Mouse (Mus musculus) neutrophil, adult 83 days (primary cell): ENCODE results near the gene Rpain. TPM values are rescaled to one million over a fixed set of nuclear protein-coding genes. Genes with fewer than 3 reads are reported as not detected.

Experiments used
- total RNA-seq, 2 experiments: library from RNA; stranded (reverse); gene quantifications; one replicate each; pipeline ENCODE4 v1.2.4; 2023

The Rpain gene
- total RNA-seq = 10 to 100 TPM; 31.0 to 31.1 TPM

DNA sequence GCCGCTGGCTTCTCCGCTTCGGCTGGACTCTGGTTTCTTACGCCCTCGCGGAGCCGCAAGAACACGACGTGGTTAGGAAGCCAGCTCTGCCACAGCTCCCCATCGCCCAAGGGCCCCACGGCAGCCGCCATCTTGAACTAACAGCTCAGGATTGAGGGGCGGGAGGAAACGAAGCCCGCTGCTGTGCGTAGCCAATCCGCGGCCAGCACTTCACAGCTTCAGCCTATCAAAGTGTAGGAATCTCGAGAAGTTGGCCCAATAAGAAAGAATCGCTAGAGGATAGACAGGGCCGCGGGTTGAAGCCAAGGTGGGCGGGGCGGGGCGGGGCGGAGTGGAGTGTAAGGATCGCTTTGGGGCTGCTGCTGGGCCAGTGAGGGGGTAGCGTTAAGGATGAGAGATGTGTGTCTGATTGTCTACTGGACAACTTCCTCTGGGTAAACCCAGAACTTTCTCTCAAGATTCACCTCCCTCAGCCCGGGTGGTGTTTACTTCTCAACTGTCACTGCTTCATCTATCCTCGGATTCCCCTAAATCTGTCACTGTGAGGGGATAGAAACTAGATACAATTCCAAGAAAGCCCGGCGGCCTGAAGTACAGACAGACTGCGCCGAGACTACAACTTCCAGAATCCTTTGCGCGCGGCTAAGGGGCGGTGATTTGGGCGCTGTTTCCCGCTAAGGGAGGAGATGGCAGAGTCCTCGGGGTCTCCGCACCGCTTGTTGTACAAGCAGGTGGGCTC, at the start of gene Rpain, which contains the start of gene Nup88:
Rpain (plus strand) TSS at position 393 of the 739 bp plus-strand sequence.
Nup88 (minus strand) TSS at position 153 of the 739 bp plus-strand sequence.

DNA sequence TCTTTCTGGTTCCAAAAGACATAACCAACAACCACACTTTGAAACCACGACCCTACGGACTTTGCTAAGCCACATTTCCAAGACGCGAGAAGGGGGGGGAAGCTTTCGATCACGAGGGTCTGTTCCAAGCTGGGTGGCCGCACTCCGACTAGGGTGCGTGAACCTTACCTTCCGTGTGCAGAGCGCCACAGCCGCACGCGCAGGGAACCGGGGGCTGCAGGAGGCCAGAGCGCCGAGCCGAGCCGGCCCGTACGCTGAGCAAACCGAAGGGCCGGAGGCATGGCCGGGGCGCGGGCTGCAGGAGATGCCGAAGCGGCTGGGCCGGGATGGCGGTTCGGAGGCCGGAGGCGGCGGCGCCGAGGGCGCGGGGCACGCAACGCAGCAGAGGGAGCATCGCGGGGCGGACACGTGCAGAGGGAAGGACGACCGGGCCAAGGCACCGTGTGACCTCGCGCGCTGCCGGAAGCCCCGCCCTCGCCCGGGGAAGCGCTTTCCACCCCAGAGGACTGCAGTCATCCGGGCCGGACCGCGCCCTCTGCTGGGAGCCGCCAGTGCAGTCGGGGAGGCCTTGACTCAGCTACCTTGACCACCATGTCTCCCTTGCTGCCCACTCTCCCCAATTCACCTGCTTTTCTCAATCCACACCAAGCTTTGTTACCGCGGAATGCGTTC, 12.7 kb downstream of the Rpain start, which contains the start of gene C1qbp:
C1qbp (minus strand) TSS at position 470 of the 672 bp plus-strand sequence.

DNA sequence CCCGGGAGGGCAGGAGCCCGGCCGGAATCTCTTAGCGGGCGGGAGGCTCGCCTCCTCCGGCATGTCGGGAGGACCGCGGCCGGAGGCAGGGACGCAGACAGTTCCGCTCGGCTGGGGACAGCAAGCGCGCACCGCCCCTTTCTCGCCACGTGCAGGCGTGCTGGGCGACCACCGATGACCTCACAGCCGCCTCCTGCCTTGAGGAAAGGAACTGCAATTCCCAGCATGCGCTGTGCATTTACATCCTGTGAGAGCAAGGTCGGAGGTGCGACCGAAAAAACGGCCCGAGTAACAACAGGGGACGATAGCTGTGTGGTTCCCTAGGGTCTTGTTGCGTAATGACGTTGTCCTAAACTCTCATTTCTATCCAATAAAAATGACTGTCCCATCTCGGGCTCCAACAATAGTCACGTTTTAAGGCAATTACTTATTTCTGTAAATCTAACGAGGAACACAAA, 34.3 kb downstream of the Rpain start, which contains the start of gene Dhx33:
Dhx33 (minus strand) TSS at position 122 of the 458 bp plus-strand sequence.

DNA sequence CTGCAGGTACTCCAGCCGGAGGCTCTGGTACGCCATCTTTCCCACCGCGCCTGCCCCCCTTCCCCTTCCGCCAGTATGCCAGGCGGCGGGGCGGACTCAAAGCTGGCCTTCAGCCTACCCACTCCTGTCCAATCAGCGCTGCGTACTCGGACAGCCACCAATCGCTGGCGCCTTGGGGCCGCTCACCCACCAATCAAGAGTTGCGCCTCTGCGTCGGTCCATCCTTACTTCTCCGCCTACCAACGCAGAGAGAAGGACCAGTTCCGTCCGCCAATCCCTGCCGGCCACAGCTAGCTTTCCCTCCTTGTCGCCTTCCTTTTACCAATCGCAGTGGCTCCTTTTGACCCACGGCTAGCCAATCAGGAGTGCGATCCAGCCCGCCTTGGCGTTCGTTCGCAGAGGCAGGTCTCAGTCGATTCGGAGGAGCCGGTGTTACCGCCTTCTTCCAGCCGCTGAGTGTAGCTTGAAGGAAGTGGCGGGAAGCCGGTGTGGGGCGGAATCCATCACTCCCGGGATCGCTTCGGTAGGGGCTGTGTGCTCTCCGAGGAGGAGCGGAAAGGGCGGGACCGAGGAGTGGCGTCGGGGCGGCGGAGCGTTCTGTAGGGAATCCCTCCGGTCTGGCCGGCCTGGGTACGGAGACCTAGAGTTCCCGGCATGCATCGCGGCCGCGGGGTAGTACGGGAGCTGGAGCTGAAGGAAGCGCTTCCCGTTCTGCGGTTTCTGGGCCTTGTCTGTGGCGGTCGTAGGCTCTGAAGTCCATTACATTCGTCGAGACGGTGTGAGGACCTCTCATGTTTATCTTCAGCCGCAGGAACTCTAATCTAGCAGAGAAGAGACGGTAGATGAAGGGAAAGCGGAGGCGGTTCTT, 49.4 kb downstream of the Rpain start, which contains the start of the genes Mis12 and Derl2:
Mis12 (plus strand) TSS at position 411 of the 868 bp plus-strand sequence.
Derl2 (minus strand) TSS at position 641 of the 868 bp plus-strand sequence.

Other genes starting within 250 kb of the Rpain start
- gene Zfp3, start 206.0 kb upstream of the Rpain start, total RNA-seq = under 1 TPM; 0.51 to 0.70 TPM
- 1 to 10 TPM; 1.0 to 1.2 TPM for gene Scimp, start 157.6 kb upstream of the Rpain start, total RNA-seq
- gene Rabep1, start 125.4 kb upstream of the Rpain start, total RNA-seq = 10 to 100 TPM; 13.5 to 14.3 TPM
- 10 to 100 TPM; 45.2 to 48.8 TPM for gene Nup88, start 240 bp upstream of the Rpain start, total RNA-seq
- 10 to 100 TPM; 52.4 to 54.0 TPM for gene C1qbp, start 12.8 kb downstream of the Rpain start, total RNA-seq
- gene Dhx33, start 34.2 kb downstream of the Rpain start, total RNA-seq = 1 to 10 TPM; 9.2 to 9.3 TPM
- 10 to 100 TPM; 16.7 to 17.5 TPM for gene Mis12, start 49.4 kb downstream of the Rpain start, total RNA-seq
- 10 to 100 TPM; 27.7 to 31.7 TPM for gene Derl2, start 49.6 kb downstream of the Rpain start, total RNA-seq
- gene 6330403K07Rik, start 63.3 kb downstream of the Rpain start, total RNA-seq = not detected
- 10 to 100 TPM; 13.1 to 14.3 TPM for gene Nlrp1a, start 174.5 kb downstream of the Rpain start, total RNA-seq